Mouse (Mus musculus) heart, embryonic 10.5 days (tissue): ENCODE data around the gene Adam17. TPM values are rescaled to one million over a fixed set of nuclear protein-coding genes. Genes with fewer than 3 reads are reported as not detected.
A peak's percentile ranks its signal among the peaks of the same experiment; 100 is the strongest.

Experiments
- DNase-seq: peaks from one replicate; pipeline ENCODE4 v3.0.0-alpha.2; 2017; ENCODE audit warnings: low spot score
- H3K27ac ChIP-seq: fragments of 300-500 bp; sonication (generic); 2 replicates; pipeline ENCODE4 v1.5.1; 2016; ENCODE audit warnings: mild to moderate bottlenecking
- H3K27me3 ChIP-seq: fragments of 300-500 bp; sonication (generic); 2 replicates; pipeline ENCODE4 v1.6.1; 2016; ENCODE audit warnings: mild to moderate bottlenecking; ENCODE audit not compliant: poor library complexity, insufficient read depth, severe bottlenecking
- H3K36me3 ChIP-seq: fragments of 300-500 bp; sonication (generic); 2 replicates; pipeline ENCODE4 v1.6.1; 2016; ENCODE audit warnings: mild to moderate bottlenecking, moderate library complexity
- H3K4me1 ChIP-seq: fragments of 300-500 bp; sonication (generic); 2 replicates; pipeline ENCODE4 v1.6.1; 2016; ENCODE audit warnings: mild to moderate bottlenecking
- H3K4me3 ChIP-seq: fragments of 300-500 bp; sonication (generic); 2 replicates; pipeline ENCODE4 v1.5.1; 2016; ENCODE audit warnings: mild to moderate bottlenecking, moderate library complexity
- H3K9me3 ChIP-seq: fragments of 300-500 bp; sonication (generic); 2 replicates; pipeline ENCODE4 v1.6.1; 2016; ENCODE audit warnings: mild to moderate bottlenecking, moderate library complexity
- WGBS: fragments of 180-500 bp; shearing (Covaris S2); methylation state at CpG from one replicate; pipeline ENCODE4 v1.1.7; 2016; 5-methylcytosine and 5-hydroxymethylcytosine counted together
- polyA plus RNA-seq: library from polyadenylated mRNA; unstranded; fragments of >200 nt; fragmentation: Nextera tagmentation; extraction: Ambion mirVana; gene quantifications from 2 replicates; pipeline ENCODE4 v1.2.1, GENCODE M21; 2016

Adam17 gene
- polyA plus RNA-seq, 1 experiment from 2014 or later, result 36.3 TPM

GRCm38 (mm10) chr12:21337171-21337570 lies 36.3 kb downstream of the Adam17 start:
- H3K36me3 ChIP-seq, result peaks cover 74% of the 10 kb centered on the region
- WGBS, result 95% methylated on average over 5 of the region's 5 CpGs
- H3K27ac ChIP-seq, result no peak overlapping the region
- no peak overlapping the region for H3K4me3 ChIP-seq
- no peaks in the 10 kb centered on the region for H3K27me3 ChIP-seq
- peak; percentile 54 for DNase-seq
- no peaks in the 10 kb centered on the region for H3K9me3 ChIP-seq
- no peaks in the 10 kb centered on the region for H3K4me1 ChIP-seq

GRCm38 (mm10) chr12:21335869-21336268 lies 37.6 kb downstream of the Adam17 start:
- H3K4me3 ChIP-seq, result no peak overlapping the region
- no peak overlapping the region for H3K27ac ChIP-seq
- H3K4me1 ChIP-seq, result no peaks in the 10 kb centered on the region
- peaks cover 79% of the 10 kb centered on the region for H3K36me3 ChIP-seq
- whole genome bisulfite sequencing, result 89% methylated on average over 7 of the region's 7 CpGs
- DNase-seq, result peak; percentile 54
- H3K27me3 ChIP-seq, result no peaks in the 10 kb centered on the region
- H3K9me3 ChIP-seq, result no peaks in the 10 kb centered on the region

GRCm38 (mm10) chr12:21333766-21334165 lies 39.7 kb downstream of the Adam17 start:
- H3K4me1 ChIP-seq, result 0 out of 2 replicates have a peak, but pooled peaks cover 7% of the 10 kb centered on the region
- WGBS, result 92% methylated on average over 5 of the region's 5 CpGs
- no peaks in the 10 kb centered on the region for H3K9me3 ChIP-seq
- H3K4me3 ChIP-seq, result no peak overlapping the region
- H3K36me3 ChIP-seq, result peaks cover 77% of the 10 kb centered on the region
- H3K27ac ChIP-seq, result no peak overlapping the region
- peak; percentile 53 for DNase-seq
- no peaks in the 10 kb centered on the region for H3K27me3 ChIP-seq

GRCm38 (mm10) chr12:21333021-21333420 lies 40.4 kb downstream of the Adam17 start:
- Histone ChIP-seq H3K4me3 (no peak overlapping the region), H3K36me3 (peaks cover 79% of the 10 kb centered on the region), H3K27ac (no peak overlapping the region), H3K9me3 (no peaks in the 10 kb centered on the region), H3K27me3 (no peaks in the 10 kb centered on the region), H3K4me1 (0 out of 2 replicates have a peak, but pooled peaks cover 7% of the 10 kb centered on the region)
- DNase-seq, result peak; percentile 53
- 89% methylated on average over 7 of the region's 7 CpGs for WGBS

GRCm38 (mm10) chr12:21331711-21332110 lies 41.7 kb downstream of the Adam17 start:
- peaks cover 93% of the 10 kb centered on the region for H3K36me3 ChIP-seq
- 81% methylated on average over 6 of the region's 6 CpGs for WGBS
- no peak overlapping the region for H3K27ac ChIP-seq

GRCm38 (mm10) chr12:21330961-21331576 lies 42.4 kb downstream of the Adam17 start:
- Histone ChIP-seq H3K36me3 (peaks cover 93% of the 10 kb centered on the region), H3K27ac (no peak overlapping the region), H3K9me3 (no peaks in the 10 kb centered on the region), H3K4me1 (0 out of 2 replicates have a peak, but pooled peaks cover 7% of the 10 kb centered on the region), H3K27me3 (no peaks in the 10 kb centered on the region), H3K4me3 (no peak overlapping the region)
- peak; percentile 62 for DNase-seq
- WGBS, result 88% methylated on average over 10 of the region's 10 CpGs

More at GRCm38 (mm10) chr12:21331711-21332110, 41.7 kb downstream of the Adam17 start:
- no peaks in the 10 kb centered on the region for H3K9me3 ChIP-seq
- no peaks in the 10 kb centered on the region for H3K27me3 ChIP-seq
- 0 out of 2 replicates have a peak, but pooled peaks cover 7% of the 10 kb centered on the region for H3K4me1 ChIP-seq
- H3K4me3 ChIP-seq, result no peak overlapping the region
- DNase-seq, result peak; percentile 56

- Histone ChIP-seq H3K4me3 (no peak overlapping the region), H3K4me1 (0 out of 2 replicates have a peak, but pooled peaks cover 7% of the 10 kb centered on the region), H3K27me3 (no peaks in the 10 kb centered on the region), H3K27ac (no peak overlapping the region), H3K36me3 (peaks cover 94% of the 10 kb centered on the region), H3K9me3 (no peaks in the 10 kb centered on the region)
- WGBS, result 80% methylated on average over 9 of the region's 9 CpGs
- peak; percentile 68 for DNase-seq
Measured at GRCm38 (mm10) chr12:21329661-21330400, 43.6 kb downstream of the Adam17 start.

GRCm38 (mm10) chr12:21326325-21326724 lies 47.1 kb downstream of the Adam17 start:
- Histone ChIP-seq H3K27ac (no peak overlapping the region), H3K4me3 (no peak overlapping the region), H3K36me3 (peaks cover 91% of the 10 kb centered on the region), H3K4me1 (0 out of 2 replicates have a peak, but pooled peaks cover 7% of the 10 kb centered on the region), H3K9me3 (no peaks in the 10 kb centered on the region), H3K27me3 (no peaks in the 10 kb centered on the region)
- WGBS, result 86% methylated on average over 3 of the region's 3 CpGs
- DNase-seq, result peak; percentile 13

- Histone ChIP-seq H3K27ac (no peak overlapping the region), H3K4me3 (no peak overlapping the region), H3K27me3 (no peaks in the 10 kb centered on the region), H3K4me1 (0 out of 2 replicates have a peak, but pooled peaks cover 7% of the 10 kb centered on the region), H3K9me3 (no peaks in the 10 kb centered on the region), H3K36me3 (peaks cover 87% of the 10 kb centered on the region)
- peak; percentile 65 for DNase-seq
- WGBS, result 86% methylated on average over 8 of the region's 8 CpGs
Measured at GRCm38 (mm10) chr12:21325266-21325665, 48.2 kb downstream of the Adam17 start.

GRCm38 (mm10) chr12:21324101-21324500 lies 49.3 kb downstream of the Adam17 start:
- Histone ChIP-seq H3K4me1 (0 out of 2 replicates have a peak, but pooled peaks cover 1% of the 10 kb centered on the region), H3K27me3 (no peaks in the 10 kb centered on the region), H3K36me3 (peaks cover 85% of the 10 kb centered on the region), H3K4me3 (no peak overlapping the region), H3K9me3 (no peaks in the 10 kb centered on the region), H3K27ac (no peak overlapping the region)
- DNase-seq, result peak; percentile 50
- 80% methylated on average over 5 of the region's 5 CpGs for WGBS

GRCm38 (mm10) chr12:21322856-21323255 lies 50.6 kb downstream of the Adam17 start:
- H3K9me3 ChIP-seq, result no peaks in the 10 kb centered on the region
- H3K27ac ChIP-seq, result no peak overlapping the region
- no peak overlapping the region for H3K4me3 ChIP-seq
- peak; percentile 62 for DNase-seq
- H3K27me3 ChIP-seq, result no peaks in the 10 kb centered on the region
- H3K36me3 ChIP-seq, result peaks cover 77% of the 10 kb centered on the region
- 81% methylated on average over 9 of the region's 9 CpGs for WGBS
- H3K4me1 ChIP-seq, result no peaks in the 10 kb centered on the region

GRCm38 (mm10) chr12:21322296-21322695 lies 51.1 kb downstream of the Adam17 start:
- H3K27ac ChIP-seq, result no peak overlapping the region
- H3K36me3 ChIP-seq, result peaks cover 72% of the 10 kb centered on the region
- 77% methylated on average over 4 of the region's 4 CpGs for WGBS
- H3K27me3 ChIP-seq, result no peaks in the 10 kb centered on the region
- peak; percentile 63 for DNase-seq
- no peaks in the 10 kb centered on the region for H3K9me3 ChIP-seq
- H3K4me3 ChIP-seq, result no peak overlapping the region
- no peaks in the 10 kb centered on the region for H3K4me1 ChIP-seq

- no peak overlapping the region for H3K4me3 ChIP-seq
- peaks cover 60% of the 10 kb centered on the region for H3K36me3 ChIP-seq
- H3K9me3 ChIP-seq, result no peaks in the 10 kb centered on the region
- peaks cover 3% of the 10 kb centered on the region; the same call in 1 of the 2 replicates for H3K4me1 ChIP-seq
- 80% methylated on average over 9 of the region's 9 CpGs for WGBS
- no peaks in the 10 kb centered on the region for H3K27me3 ChIP-seq
- DNase-seq, result peak; percentile 69
- no peak overlapping the region for H3K27ac ChIP-seq
Measured at GRCm38 (mm10) chr12:21321170-21321569, 52.3 kb downstream of the Adam17 start.
